Mouse (Mus musculus): ENCODE data around the gene Ccdc89. TPM values are rescaled to one million over a fixed set of nuclear protein-coding genes. Genes with fewer than 3 reads are reported as not detected.

Gene Ccdc89
- total RNA-seq, 2 experiments from 2014 or later: 0.91 to 0.96 TPM

- Histone ChIP-seq H3K4me3 (peak within 1 kb of the TSS; percentile 56), H3K27ac (peak within 1 kb of the TSS; percentile 99)
- TF ChIP-seq CTCF (IDR thresholded peaks at IDR 0.05): no peak
- intact Hi-C loops (cut with DNase I): loop anchor here (1.0 kb wide), 2 partner anchors 19 to 32 kb away; partner anchors contain the start of gene Tmem126a
- peak; percentile 99 for DNase-seq (ENCODE audit: extremely low spot score in 1 of 2, low spot score in 2 of 2)
Measured at GRCm38 (mm10) chr7:90475793-90476312, 49.5 kb downstream of the Ccdc89 start, which contains the start of gene Tmem126b. Gene Tmem126b (minus strand): TSS chr7:90476001.

GRCm38 (mm10) chr7:90476313-90477245, 50.2 kb downstream of the Ccdc89 start, which contains the start of gene Dlg2:
Gene Dlg2 (plus strand): TSS chr7:90476672.
- H3K27ac ChIP-seq: peak within 1 kb of the TSS; percentile 99
- DNase-seq (ENCODE audit: extremely low spot score in 1 of 2, low spot score in 2 of 2): peak in 1 of 2 experiments; percentile 41
- intact Hi-C loops (cut with DNase I): loop anchor here (1.0 kb wide), 1 partner anchor 32 kb away; no protein-coding TSS in a partner anchor
- no peak for TF ChIP-seq CTCF (IDR thresholded peaks at IDR 0.05)
- H3K4me3 ChIP-seq: peak within 1 kb of the TSS; percentile 56

Other genes with a start within 250 kb of the Ccdc89 start
- not detected for gene Ccdc83, start 160.8 kb upstream of the Ccdc89 start, total RNA-seq (2021)
- 10 to 100 TPM; 87.1 to 90.8 TPM for gene Sytl2, start 124.3 kb upstream of the Ccdc89 start, total RNA-seq (2021)
- 100 to 1,000 TPM in 1 of 2 experiments, 10 to 100 TPM in 1; 98.8 to 105 TPM for gene Crebzf, start 16.2 kb downstream of the Ccdc89 start, total RNA-seq (2021)
- gene Tmem126a, start 30.7 kb downstream of the Ccdc89 start, total RNA-seq (2021): 10 to 100 TPM; 38.1 to 40.0 TPM
- gene Tmem126b, start 49.4 kb downstream of the Ccdc89 start, total RNA-seq (2021): 10 to 100 TPM; 24.8 to 26.4 TPM
- 100 to 1,000 TPM; 295 to 301 TPM for gene Dlg2, start 50.1 kb downstream of the Ccdc89 start, total RNA-seq (2021)